Mouse (Mus musculus) neural tube, embryonic 15.5 days (tissue): ENCODE data around the gene Gm49373. TPM values are rescaled to one million over a fixed set of nuclear protein-coding genes. Genes with fewer than 3 reads are reported as not detected.

Source experiments
- ATAC-seq: fragments of 200-750 bp; cut with Nextera tagmentation; 2 replicates; pipeline ENCODE4 v1.8.0; 2017; ENCODE audit warnings: mild to moderate bottlenecking, moderate TSS enrichment, moderate library complexity; ENCODE audit not compliant: low FRiP score
- H3K27ac ChIP-seq: fragments of 300-500 bp; sonication (generic); replicated peaks from 2 replicates; pipeline ENCODE4 v1.5.1; 2015; ENCODE audit warnings: mild to moderate bottlenecking, inconsistent platforms
- H3K27me3 ChIP-seq: fragments of 300-500 bp; sonication (generic); replicated peaks from 2 replicates; pipeline ENCODE4 v1.6.1; 2015; ENCODE audit warnings: inconsistent platforms
- H3K36me3 ChIP-seq: fragments of 300-500 bp; sonication (generic); 2 replicates; pipeline ENCODE4 v1.6.1; 2015; ENCODE audit warnings: inconsistent platforms
- H3K4me1 ChIP-seq: fragments of 300-500 bp; sonication (generic); 2 replicates; pipeline ENCODE4 v1.6.1; 2015; ENCODE audit warnings: inconsistent platforms
- H3K4me2 ChIP-seq: fragments of 300-500 bp; sonication (generic); 2 replicates; pipeline ENCODE4 v1.6.1; 2015; ENCODE audit warnings: inconsistent platforms, mild to moderate bottlenecking, moderate library complexity
- H3K4me3 ChIP-seq: fragments of 300-500 bp; sonication (generic); replicated peaks from 2 replicates; pipeline ENCODE4 v1.5.1; 2015; ENCODE audit warnings: mild to moderate bottlenecking, inconsistent platforms
- H3K9ac ChIP-seq: fragments of 300-500 bp; sonication (generic); replicated peaks from 2 replicates; pipeline ENCODE4 v1.6.1; 2015; ENCODE audit warnings: mild to moderate bottlenecking, inconsistent platforms
- H3K9me3 ChIP-seq: fragments of 300-500 bp; sonication (generic); replicated peaks from 2 replicates; pipeline ENCODE4 v1.6.1; 2016; ENCODE audit warnings: inconsistent platforms
- WGBS: fragments of 180-500 bp; shearing (Covaris S2); methylation state at CpG from one replicate; pipeline ENCODE4 v1.1.7; 2015; ENCODE audit warnings: mixed read lengths; 5-methylcytosine and 5-hydroxymethylcytosine counted together
- polyA plus RNA-seq: library from polyadenylated mRNA; unstranded; fragments of >200 nt; fragmentation: Nextera tagmentation; extraction: Ambion mirVana; gene quantifications from 2 replicates; pipeline ENCODE4 v1.2.1, GENCODE M21; 2015

Gm49373 gene
- polyA plus RNA-seq, 1 experiment from 2014 or later = 2.2 TPM

DNA sequence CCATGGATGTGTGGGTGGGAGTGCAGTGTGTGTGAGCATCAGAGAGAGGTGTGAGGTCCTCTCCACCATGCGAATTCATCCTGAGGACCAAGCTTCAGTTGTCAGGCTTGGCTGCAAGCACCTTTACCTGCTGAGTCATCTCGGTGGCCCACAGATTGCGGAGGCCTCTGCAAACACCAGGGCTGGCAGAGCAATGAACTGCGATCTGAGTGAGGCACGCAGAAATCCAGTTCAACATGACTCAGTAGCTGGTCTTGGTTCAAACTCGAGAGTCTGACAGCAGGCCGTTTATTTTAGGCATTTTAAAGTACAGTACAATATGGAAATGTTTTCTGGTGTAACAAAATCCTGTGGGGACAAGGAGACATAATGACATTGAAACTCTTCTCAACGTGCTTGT lies 24.9 kb upstream of the Gm49373 start:
- Histone ChIP-seq H3K9ac (no peak overlapping the region), H3K27me3 (no peaks in the 10 kb centered on the region), H3K9me3 (no peaks in the 10 kb centered on the region), H3K4me1 (peaks cover 1% of the 10 kb centered on the region; the same call in 1 of the 2 replicates), H3K27ac (no peak overlapping the region), H3K36me3 (no peaks in the 10 kb centered on the region), H3K4me2 (no peak overlapping the region), H3K4me3 (no peak overlapping the region)
- 86% methylated on average over 8 of the region's 8 CpGs for WGBS
- ATAC-seq = no peak

GRCm38 (mm10) chr9:21095958-21096357 lies 23.1 kb upstream of the Gm49373 start:
- WGBS = 85% methylated on average over 4 of the region's 4 CpGs
- no peak for ATAC-seq

GRCm38 (mm10) chr9:21093423-21093822 lies 20.5 kb upstream of the Gm49373 start:
- Histone ChIP-seq H3K9me3 (no peaks in the 10 kb centered on the region), H3K4me1 (peaks cover 36% of the 10 kb centered on the region), H3K27me3 (no peaks in the 10 kb centered on the region), H3K36me3 (peaks cover 17% of the 10 kb centered on the region), H3K4me2 (no peak overlapping the region), H3K9ac (no peak overlapping the region), H3K27ac (no peak overlapping the region), H3K4me3 (no peak overlapping the region)
- 96% methylated on average over 9 of the region's 9 CpGs for WGBS
- no peak for ATAC-seq

More at GRCm38 (mm10) chr9:21095958-21096357, 23.1 kb upstream of the Gm49373 start:
- Histone ChIP-seq H3K9me3 (no peaks in the 10 kb centered on the region), H3K4me3 (no peak overlapping the region), H3K9ac (no peak overlapping the region), H3K27me3 (no peaks in the 10 kb centered on the region), H3K36me3 (no peaks in the 10 kb centered on the region), H3K4me2 (no peak overlapping the region), H3K27ac (no peak overlapping the region), H3K4me1 (peaks cover 10% of the 10 kb centered on the region)

DNA sequence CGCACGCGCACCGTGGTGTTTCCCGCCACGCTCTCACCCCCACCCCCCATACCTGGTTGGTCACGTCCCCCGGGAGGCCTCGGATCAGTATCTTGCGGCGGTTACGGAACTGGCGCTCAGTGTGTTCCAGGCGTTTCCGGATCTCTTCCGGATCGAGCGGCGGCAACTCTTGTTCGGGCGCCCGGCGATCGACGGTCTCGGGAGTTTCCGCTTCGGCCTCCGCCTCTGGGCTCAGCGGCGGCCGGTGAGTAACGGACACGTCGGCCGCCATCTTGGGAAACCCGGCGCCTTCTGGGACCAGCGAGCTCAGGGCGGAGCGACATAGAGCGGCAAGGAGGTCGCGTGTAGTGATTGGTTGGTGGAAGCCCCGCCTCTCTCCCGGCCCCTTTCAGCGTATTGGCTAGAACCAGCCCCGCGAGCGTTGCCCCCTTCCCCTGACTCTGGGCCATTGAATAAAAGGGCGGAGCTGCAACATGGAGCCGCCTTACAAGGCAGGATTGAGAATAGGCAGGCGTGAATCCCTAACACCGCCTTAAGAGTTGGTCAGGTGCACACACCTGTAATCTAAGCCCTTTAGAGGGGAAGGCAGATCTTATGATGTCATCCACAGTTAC lies 18.9 kb upstream of the Gm49373 start, which contains the start of the genes Gm38431 and Raver1:
TSS of gene Gm38431 (minus strand) at position 291 of the 614 bp plus-strand sequence.
TSS of gene Raver1 (minus strand) at position 302 of the 614 bp plus-strand sequence.
- Histone ChIP-seq H3K36me3 (peaks cover 33% of the 10 kb centered on the region), H3K27me3 (no peaks in the 10 kb centered on the region), H3K4me2 (peak within 1 kb of the TSS; percentile 84), H3K27ac (peak within 1 kb of the TSS; percentile 95), H3K9me3 (no peaks in the 10 kb centered on the region), H3K4me3 (peak within 1 kb of the TSS; percentile 68), H3K9ac (peak within 1 kb of the TSS; percentile 74), H3K4me1 (peaks cover 42% of the 10 kb centered on the region)
- peak; percentile 100 for ATAC-seq
- WGBS = under 1% methylated on average over 54 of the region's 54 CpGs

- peak; percentile 32; the same call in 1 of the 2 replicates for ATAC-seq
- WGBS = 3% methylated on average over 24 of the region's 24 CpGs
- no peaks in the 10 kb centered on the region for H3K27me3 ChIP-seq
Observed at GRCm38 (mm10) chr9:21090972-21091706, 18.2 kb upstream of the Gm49373 start.

GRCm38 (mm10) chr9:21090537-21090936 lies 17.6 kb upstream of the Gm49373 start:
- 86% methylated on average over 1 of the region's 1 CpGs for WGBS
- Histone ChIP-seq H3K9ac (peak overlapping the region; percentile 74), H3K4me1 (peaks cover 42% of the 10 kb centered on the region), H3K4me2 (peak overlapping the region; percentile 84), H3K4me3 (peak overlapping the region; percentile 68), H3K9me3 (no peaks in the 10 kb centered on the region), H3K27ac (peak overlapping the region; percentile 95; the same call in 1 of the 2 replicates), H3K36me3 (peaks cover 46% of the 10 kb centered on the region), H3K27me3 (no peaks in the 10 kb centered on the region)
- ATAC-seq = no peak

More at GRCm38 (mm10) chr9:21090972-21091706, 18.2 kb upstream of the Gm49373 start:
- peak overlapping the region; percentile 95 for H3K27ac ChIP-seq
- peak overlapping the region; percentile 68 for H3K4me3 ChIP-seq
- H3K4me1 ChIP-seq = peaks cover 42% of the 10 kb centered on the region
- peak overlapping the region; percentile 74 for H3K9ac ChIP-seq
- peak overlapping the region; percentile 84 for H3K4me2 ChIP-seq
- no peaks in the 10 kb centered on the region for H3K9me3 ChIP-seq
- H3K36me3 ChIP-seq = peaks cover 40% of the 10 kb centered on the region

DNA sequence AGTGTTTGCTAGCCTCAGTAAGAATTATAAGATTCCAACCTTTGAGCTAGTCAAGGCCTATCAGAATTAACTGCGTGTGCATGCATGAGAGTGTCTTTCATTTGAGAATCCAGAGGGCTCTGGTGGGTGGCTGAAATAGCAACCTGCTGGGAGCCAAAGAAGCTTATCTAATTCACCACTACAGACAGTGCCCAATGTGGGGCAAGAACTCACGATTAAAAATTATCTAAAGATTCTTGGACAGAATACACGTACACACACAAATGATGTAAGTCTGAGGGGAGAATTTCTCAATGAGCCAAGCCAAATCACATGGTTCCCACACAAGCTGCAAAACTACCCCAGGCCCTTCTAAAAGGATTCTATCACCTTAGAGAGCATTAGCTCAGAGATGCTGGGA lies 10.4 kb upstream of the Gm49373 start:
- no peak for ATAC-seq
- WGBS = 91% methylated on average over 3 of the region's 3 CpGs
- Histone ChIP-seq H3K36me3 (peaks cover 95% of the 10 kb centered on the region), H3K4me2 (no peak overlapping the region), H3K9me3 (no peaks in the 10 kb centered on the region), H3K27me3 (no peaks in the 10 kb centered on the region), H3K9ac (no peak overlapping the region), H3K27ac (no peak overlapping the region), H3K4me1 (peaks cover 5% of the 10 kb centered on the region; the same call in 1 of the 2 replicates), H3K4me3 (no peak overlapping the region)

GRCm38 (mm10) chr9:21081127-21081526 lies 8.2 kb upstream of the Gm49373 start:
- H3K9me3 ChIP-seq = no peaks in the 10 kb centered on the region
- H3K4me3 ChIP-seq = no peak overlapping the region
- H3K36me3 ChIP-seq = peaks cover 94% of the 10 kb centered on the region
- WGBS = 87% methylated on average over 9 of the region's 9 CpGs
- ATAC-seq = no peak
- no peaks in the 10 kb centered on the region for H3K27me3 ChIP-seq
- H3K4me2 ChIP-seq = no peak overlapping the region
- no peak overlapping the region for H3K27ac ChIP-seq
- no peak overlapping the region for H3K9ac ChIP-seq
- H3K4me1 ChIP-seq = no peaks in the 10 kb centered on the region

DNA sequence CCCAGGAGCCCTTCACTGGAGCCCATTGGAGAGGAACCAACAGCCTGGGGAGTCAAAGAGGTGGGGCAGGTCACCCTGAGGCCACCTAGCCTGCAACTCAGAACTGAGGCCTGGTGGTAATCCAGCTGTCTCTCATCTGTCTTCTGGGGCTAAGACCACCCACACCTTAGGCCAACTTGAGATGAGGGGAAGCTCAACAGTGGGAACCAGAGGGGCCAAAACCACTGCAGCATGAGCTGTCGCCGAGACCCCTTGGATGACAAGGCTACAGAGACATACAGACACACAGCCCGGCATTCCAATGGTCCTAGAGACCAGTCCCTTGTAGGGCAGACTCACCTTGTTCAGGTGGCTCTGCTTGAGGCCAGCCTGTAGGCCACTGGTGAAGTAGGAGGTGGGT lies 2.7 kb upstream of the Gm49373 start:
- Histone ChIP-seq H3K4me2 (no peak overlapping the region), H3K4me3 (no peak overlapping the region), H3K36me3 (peaks cover 57% of the 10 kb centered on the region), H3K27me3 (no peaks in the 10 kb centered on the region), H3K9me3 (no peaks in the 10 kb centered on the region), H3K27ac (no peak overlapping the region), H3K4me1 (peaks cover 24% of the 10 kb centered on the region), H3K9ac (no peak overlapping the region)
- WGBS = 95% methylated on average over 3 of the region's 3 CpGs
- ATAC-seq = no peak

DNA sequence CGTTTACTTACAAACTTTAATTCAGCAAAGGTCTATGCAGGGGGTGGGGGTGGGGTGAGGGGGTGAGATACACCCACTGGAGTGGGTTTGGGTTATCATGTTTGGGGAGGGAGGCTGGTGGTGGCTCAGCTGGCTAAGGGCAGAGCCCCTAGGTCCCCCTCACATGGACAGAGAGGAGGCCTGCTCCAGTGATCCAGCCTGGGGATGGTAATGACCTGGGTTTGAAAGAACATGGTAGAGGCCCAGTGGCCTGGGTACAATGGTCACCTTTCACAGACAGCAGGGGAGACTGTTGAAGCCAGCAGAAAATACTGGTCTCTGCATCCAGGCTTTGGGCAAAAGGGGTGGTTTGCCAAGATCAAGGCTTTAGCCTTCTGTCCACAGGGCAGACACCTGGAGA lies 1.3 kb upstream of the Gm49373 start:
- no peak for ATAC-seq
- H3K4me3 ChIP-seq = no peak overlapping the region
- H3K9me3 ChIP-seq = no peaks in the 10 kb centered on the region
- H3K27me3 ChIP-seq = no peaks in the 10 kb centered on the region
- peaks cover 24% of the 10 kb centered on the region for H3K4me1 ChIP-seq
- H3K27ac ChIP-seq = no peak overlapping the region
- WGBS = 87% methylated on average over 1 of the region's 1 CpGs
- no peak overlapping the region for H3K9ac ChIP-seq
- peaks cover 49% of the 10 kb centered on the region for H3K36me3 ChIP-seq
- H3K4me2 ChIP-seq = peak overlapping the region; percentile 93

DNA sequence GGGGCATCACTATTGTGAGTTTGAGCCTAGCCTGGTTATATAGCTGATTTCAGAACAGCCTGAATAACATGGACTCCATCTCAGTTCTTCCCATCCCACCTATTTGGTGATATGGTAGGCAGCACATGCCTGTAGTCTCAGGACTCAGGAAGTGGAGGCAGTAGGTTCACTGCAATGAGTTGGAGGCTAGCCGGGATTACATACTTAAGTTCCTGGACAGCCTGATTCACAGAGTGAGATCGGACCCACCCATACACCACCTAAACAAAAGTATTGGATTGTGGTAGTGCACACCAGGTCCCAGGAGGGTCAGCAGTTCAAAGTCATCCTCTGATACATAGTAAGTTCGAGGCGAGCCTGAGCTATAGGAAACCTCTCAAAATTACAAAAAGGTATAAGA lies 255 bp downstream of the Gm49373 start:
- Histone ChIP-seq H3K36me3 (peaks cover 38% of the 10 kb centered on the region), H3K4me1 (peaks cover 24% of the 10 kb centered on the region), H3K27me3 (no peaks in the 10 kb centered on the region), H3K9me3 (no peaks in the 10 kb centered on the region), H3K4me2 (peak overlapping the region; percentile 93), H3K27ac (peak overlapping the region; percentile 75; the same call in 1 of the 2 replicates), H3K4me3 (peak overlapping the region; percentile 84), H3K9ac (peak overlapping the region; percentile 88)
- ATAC-seq = peak; percentile 3; the same call in 1 of the 2 replicates
- WGBS = 15% methylated on average over 4 of the region's 4 CpGs
